Mouse (Mus musculus) Patski (cell line): Measurements from ENCODE around the gene Tbc1d21. TPM values are rescaled to one million over a fixed set of nuclear protein-coding genes. Genes with fewer than 3 reads are reported as not detected.
A peak's percentile ranks its signal among the peaks of the same experiment; 100 is the strongest.

Experiments used
- ATAC-seq: fragments of 100-300 bp; one replicate; pipeline ENCODE4 v1.8.0; 2021
- CTCF ChIA-PET: fragments of 350-600 bp; sonication (Branson Sonifier 250); formaldehyde crosslinking; loops from one replicate; lab custom pipeline; 2022; ENCODE audit warnings: inconsistent platforms; lab: Charles Lee
- POLR2A ChIA-PET: fragments of 350-600 bp; sonication (Branson Sonifier 250); formaldehyde crosslinking; loops from one replicate; lab custom pipeline; 2022; ENCODE audit warnings: antibody characterized with exemption, inconsistent platforms; lab: Charles Lee
- DNase-seq: peaks from one replicate; pipeline ENCODE4 v3.0.0-alpha.2; 2011; ENCODE audit warnings: low read depth, low spot score
- H3K27me3 ChIP-seq: fragments of 371-371 bp; one replicate; pipeline ENCODE4 v1.5.1; 2021
- CTCF ChIP-seq: fragments of 100-300 bp; IDR thresholded peaks from one replicate; pipeline ENCODE4 v1.5.1; 2021
- in situ Hi-C: fragments of 300-500 bp; cut with MboI; formaldehyde crosslinking; loops from 3 replicates; pipeline ENCODE4 v1.11.1; 2018; ENCODE audit warnings: low pct_unique_long_range_greater_than_20kb, mixed read lengths
- polyA plus RNA-seq: library from polyadenylated mRNA; unstranded; gene quantifications from one replicate; pipeline ENCODE4 v1.2.3, GENCODE M21; 2021

Tbc1d21 gene
- not detected for polyA plus RNA-seq

GRCm38 (mm10) chr9:58370355-58370754 is at the start of gene Tbc1d21:
Gene Tbc1d21, minus strand, starts transcription at chr9:58370455.
- DNase-seq (no peak), ATAC-seq (no peak)
- in situ Hi-C loops = loop anchor here (10.0 kb wide), 1 partner anchor 146 kb away; no protein-coding TSS in a partner anchor
- no peaks in the 10 kb centered on the region for H3K27me3 ChIP-seq
- ChIA-PET CTCF (interaction anchor here (1.0 kb wide), 1 partner anchor 11 kb away, joined by 3 read pairs; no protein-coding TSS in a partner anchor), POLR2A (interaction anchor here (0.6 kb wide), 1 partner anchor 26 kb away, joined by 3 read pairs; no protein-coding TSS in a partner anchor)
- TF ChIP-seq CTCF = no peak

- ChIA-PET POLR2A (interaction anchor here (0.6 to 1.5 kb wide), 2 partner anchors 36 to 985 kb away, joined by 4 read pairs; no protein-coding TSS in a partner anchor), CTCF (interaction anchor here (1.5 kb wide), 1 partner anchor 15 kb away, joined by 3 read pairs; no protein-coding TSS in a partner anchor)
- in situ Hi-C loops = no loop called here
- ATAC-seq = no peak
- peaks cover 5% of the 10 kb centered on the region for H3K27me3 ChIP-seq
- no peak for TF ChIP-seq CTCF
- DNase-seq = no peak
These were observed 41.3 kb upstream of the Tbc1d21 start for GRCm38 (mm10) chr9:58411556-58411955.

- in situ Hi-C loops = no loop called here
- CTCF ChIA-PET = interaction anchor here (1.3 to 1.5 kb wide), 2 partner anchors 11 to 14 kb away, joined by 3 read pairs; no protein-coding TSS in a partner anchor
- POLR2A ChIA-PET = interaction anchor here (1.5 kb wide), 1 partner anchor 35 kb away, joined by 4 read pairs; no protein-coding TSS in a partner anchor
- ATAC-seq (no peak), DNase-seq (peak; percentile 57)
- TF ChIP-seq CTCF = no peak
- H3K27me3 ChIP-seq = no peaks in the 10 kb centered on the region
These were observed 39.9 kb upstream of the Tbc1d21 start for GRCm38 (mm10) chr9:58410057-58410735.

GRCm38 (mm10) chr9:58409247-58409646 is 39.0 kb upstream of the Tbc1d21 start:
- CTCF ChIA-PET = no interaction called here
- TF ChIP-seq CTCF = no peak
- POLR2A ChIA-PET = no interaction called here
- no peaks in the 10 kb centered on the region for H3K27me3 ChIP-seq
- no peak for DNase-seq
- ATAC-seq = no peak
- in situ Hi-C loops = no loop called here

GRCm38 (mm10) chr9:58404412-58404811 is 34.2 kb upstream of the Tbc1d21 start:
- no peak for ATAC-seq
- in situ Hi-C loops = no loop called here
- peaks cover 4% of the 10 kb centered on the region for H3K27me3 ChIP-seq
- CTCF ChIA-PET = no interaction called here
- no peak for DNase-seq
- POLR2A ChIA-PET = interaction anchor here (0.6 kb wide), 1 partner anchor 25 kb away, joined by 3 read pairs; no protein-coding TSS in a partner anchor
- TF ChIP-seq CTCF = no peak

- no peak for ATAC-seq
- TF ChIP-seq CTCF = no peak
- in situ Hi-C loops = no loop called here
These were observed 31.3 kb upstream of the Tbc1d21 start for GRCm38 (mm10) chr9:58401371-58402082.

GRCm38 (mm10) chr9:58399609-58400008 is 29.4 kb upstream of the Tbc1d21 start:
- ATAC-seq = no peak

More at GRCm38 (mm10) chr9:58401371-58402082, 31.3 kb upstream of the Tbc1d21 start:
- H3K27me3 ChIP-seq = peaks cover 18% of the 10 kb centered on the region
- no peak for DNase-seq
- ChIA-PET POLR2A (no interaction called here), CTCF (no interaction called here)

GRCm38 (mm10) chr9:58394605-58395004 is 24.4 kb upstream of the Tbc1d21 start:
- peaks cover 14% of the 10 kb centered on the region for H3K27me3 ChIP-seq
- no peak for DNase-seq
- no peak for ATAC-seq
- CTCF ChIA-PET = no interaction called here
- in situ Hi-C loops = no loop called here
- TF ChIP-seq CTCF = no peak
- POLR2A ChIA-PET = interaction anchor here (1.2 kb wide), 1 partner anchor 48 kb away, joined by 3 read pairs; no protein-coding TSS in a partner anchor

More at GRCm38 (mm10) chr9:58399609-58400008, 29.4 kb upstream of the Tbc1d21 start:
- CTCF ChIA-PET = interaction anchor here (1.6 kb wide), 1 partner anchor 13 kb away, joined by 3 read pairs; no protein-coding TSS in a partner anchor
- DNase-seq = no peak
- no peak for TF ChIP-seq CTCF
- POLR2A ChIA-PET = interaction anchor here (0.8 kb wide), 1 partner anchor 1041 kb away, joined by 4 read pairs; no protein-coding TSS in a partner anchor
- in situ Hi-C loops = no loop called here
- H3K27me3 ChIP-seq = peaks cover 18% of the 10 kb centered on the region

GRCm38 (mm10) chr9:58393875-58394274 is 23.6 kb upstream of the Tbc1d21 start:
- TF ChIP-seq CTCF = no peak
- CTCF ChIA-PET = interaction anchor here (1.4 kb wide), 1 partner anchor 48 kb away, joined by 3 read pairs; no protein-coding TSS in a partner anchor
- DNase-seq (no peak), ATAC-seq (no peak)
- H3K27me3 ChIP-seq = peaks cover 12% of the 10 kb centered on the region
- POLR2A ChIA-PET = interaction anchor here (1.2 kb wide), 1 partner anchor 49 kb away, joined by 3 read pairs; no protein-coding TSS in a partner anchor
- in situ Hi-C loops = no loop called here

- TF ChIP-seq CTCF = no peak
- POLR2A ChIA-PET = no interaction called here
- DNase-seq (no peak), ATAC-seq (no peak)
- CTCF ChIA-PET = interaction anchor here (1.4 kb wide), 1 partner anchor 9 kb away, joined by 3 read pairs; no protein-coding TSS in a partner anchor
- in situ Hi-C loops = no loop called here
- no peaks in the 10 kb centered on the region for H3K27me3 ChIP-seq
These were observed 18.1 kb upstream of the Tbc1d21 start for GRCm38 (mm10) chr9:58388381-58388780.
